Mouse (Mus musculus) liver, embryonic 14.5 days (tissue): ENCODE measurements around the gene Synj1. TPM values are rescaled to one million over a fixed set of nuclear protein-coding genes. Genes with fewer than 3 reads are reported as not detected.
A peak's percentile ranks its signal among the peaks of the same experiment; 100 is the strongest.

ENCODE experiments used
- ATAC-seq: fragments of 200-750 bp; cut with Nextera tagmentation; 2 replicates; pipeline ENCODE4 v1.8.0; 2017; ENCODE audit warnings: moderate number of reproducible peaks, mild to moderate bottlenecking, moderate library complexity; ENCODE audit not compliant: insufficient read depth
- DNase-seq, 3 experiments: peaks; one replicate each; pipeline ENCODE4 v3.0.0-alpha.2; 2012 to 2013; ENCODE audit warnings: low read depth in 3 of 3, low spot score in 3 of 3
- H3K27ac ChIP-seq: fragments of 300-500 bp; sonication (generic); 2 replicates; pipeline ENCODE4 v1.5.1; 2014; ENCODE audit warnings: moderate library complexity, mild to moderate bottlenecking, control low read depth, inconsistent platforms
- H3K27me3 ChIP-seq: fragments of 300-500 bp; sonication (generic); 2 replicates; pipeline ENCODE4 v1.6.1; 2014; ENCODE audit warnings: mild to moderate bottlenecking, low read length, moderate library complexity; ENCODE audit not compliant: control insufficient read depth, insufficient read depth
- H3K36me3 ChIP-seq: fragments of 300-500 bp; sonication (generic); replicated peaks from 2 replicates; pipeline ENCODE4 v1.6.1; 2014; ENCODE audit warnings: low read depth; ENCODE audit not compliant: control insufficient read depth, insufficient read depth
- H3K4me1 ChIP-seq, 2 experiments: fragments of 200-500 bp in 1 of 2; fragments of 300-500 bp in 1 of 2; sonication (generic) in 1 of 2; replicated peaks; 2 replicates each; pipeline ENCODE4 v1.6.1; 2012 to 2014; ENCODE audit warnings: antibody characterized with exemption in 1 of 2, inconsistent platforms in 1 of 2, low read length in 1 of 2; ENCODE audit not compliant: control insufficient read depth in 2 of 2, insufficient read depth in 2 of 2
- H3K4me2 ChIP-seq: fragments of 300-500 bp; sonication (generic); 2 replicates; pipeline ENCODE4 v1.6.1; 2014; ENCODE audit warnings: low read depth, mild to moderate bottlenecking, control low read depth, moderate library complexity
- H3K4me3 ChIP-seq, 2 experiments: fragments of 200-500 bp in 1 of 2; fragments of 300-500 bp in 1 of 2; sonication (generic) in 1 of 2; 2 replicates each; pipeline ENCODE4 v1.5.1; 2012 to 2014; ENCODE audit warnings: low read depth in 2 of 2, low read length in 2 of 2, mild to moderate bottlenecking in 2 of 2, control low read depth in 1 of 2, inconsistent platforms in 1 of 2, moderate library complexity in 1 of 2; ENCODE audit not compliant: insufficient read depth in 1 of 2
- H3K9ac ChIP-seq: fragments of 300-500 bp; sonication (generic); replicated peaks from 2 replicates; pipeline ENCODE4 v1.6.1; 2014; ENCODE audit warnings: mild to moderate bottlenecking, control low read depth, moderate library complexity
- H3K9me3 ChIP-seq: fragments of 300-500 bp; sonication (generic); 2 replicates; pipeline ENCODE4 v1.6.1; 2016; ENCODE audit warnings: low read length, mixed read lengths; ENCODE audit not compliant: control insufficient read depth
- CTCF ChIP-seq: IDR thresholded peaks from 2 replicates; pipeline ENCODE4 v1.5.1; 2016; ENCODE audit warnings: antibody characterized with exemption, low read depth, control low read depth
- EP300 ChIP-seq: IDR thresholded peaks from 2 replicates; pipeline ENCODE4 v1.6.1; 2016; ENCODE audit warnings: antibody characterized with exemption, low read depth
- WGBS: fragments of 180-500 bp; shearing (Covaris S2); extraction: QIAGEN DNeasy Blood & Tissue Kit; methylation state at CpG from one replicate; pipeline ENCODE4 v1.1.7; 2014; ENCODE audit not compliant: insufficient replicate concordance; 5-methylcytosine and 5-hydroxymethylcytosine counted together
- polyA plus RNA-seq, 2 experiments: library from polyadenylated mRNA; depleted of rRNA in 1 of 2; stranded (reverse) in 1 of 2; unstranded in 1 of 2; fragments of >200 nt; fragmentation: Nextera tagmentation in 1 of 2; extraction: Ambion mirVana in 1 of 2; gene quantifications; 2 replicates each; pipeline versions ENCODE4 v1.2.1 to v1.2.3; 2012 to 2014

Synj1 gene
- polyA plus RNA-seq, 2 experiments, result 14.6 to 21.4 TPM

DNA sequence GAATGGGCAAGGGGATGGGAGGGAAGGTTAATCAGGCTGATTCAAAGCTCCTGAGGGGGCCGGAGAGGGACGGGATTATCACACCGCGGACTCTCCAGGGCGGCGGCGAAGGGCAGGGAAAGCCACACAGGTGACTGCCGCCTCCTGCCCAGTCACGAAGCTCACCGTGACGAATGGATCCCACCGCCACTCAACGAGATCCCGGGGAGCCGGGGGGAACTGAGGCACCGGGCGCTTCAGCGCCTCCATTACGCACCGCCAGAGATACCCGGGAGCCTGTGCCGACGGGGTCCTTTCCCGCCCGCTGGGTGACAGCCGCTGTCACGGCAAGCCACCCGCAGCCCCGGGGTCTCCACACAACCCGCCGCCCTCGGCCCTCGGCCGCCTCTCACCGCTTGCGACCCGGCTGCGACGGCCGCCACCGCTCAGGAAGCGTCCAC lies 507 bp downstream of the Synj1 start:
- H3K4me1 ChIP-seq, result peaks cover 16 to 17% of the 10 kb centered on the region in 2 experiments
- DNase-seq (peak in 1 of 3 experiments; percentile 30), ATAC-seq (peak; percentile 69)
- TF ChIP-seq CTCF (no peak), EP300 (no peak)
- WGBS, result under 1% methylated on average over 36 of the region's 42 CpGs
- no peaks in the 10 kb centered on the region for H3K9me3 ChIP-seq
- H3K36me3 ChIP-seq, result peaks cover 13% of the 10 kb centered on the region
- H3K27me3 ChIP-seq, result no peaks in the 10 kb centered on the region
- peak overlapping the region; percentile 80 to 92 for H3K4me3 ChIP-seq
- H3K9ac ChIP-seq, result peak overlapping the region; percentile 87
- H3K27ac ChIP-seq, result peak overlapping the region; percentile 54
- H3K4me2 ChIP-seq, result peak overlapping the region; percentile 95

- TF ChIP-seq EP300 (no peak), CTCF (no peak)
- H3K4me3 ChIP-seq, result peak overlapping the region; percentile 80 to 92
- under 1% methylated on average over 19 of the region's 19 CpGs for WGBS
- DNase-seq (peak in 2 of 3 experiments; percentile 38 to 50), ATAC-seq (no peak)
- H3K4me1 ChIP-seq, result peaks cover 17 to 19% of the 10 kb centered on the region in 2 experiments
- H3K27ac ChIP-seq, result peak overlapping the region; percentile 54
- no peaks in the 10 kb centered on the region for H3K27me3 ChIP-seq
- peaks cover 8% of the 10 kb centered on the region for H3K36me3 ChIP-seq
- no peaks in the 10 kb centered on the region for H3K9me3 ChIP-seq
- peak overlapping the region; percentile 87 for H3K9ac ChIP-seq
- peak overlapping the region; percentile 95 for H3K4me2 ChIP-seq
Observed at GRCm38 (mm10) chr16:91009942-91010529, 1.1 kb downstream of the Synj1 start.

DNA sequence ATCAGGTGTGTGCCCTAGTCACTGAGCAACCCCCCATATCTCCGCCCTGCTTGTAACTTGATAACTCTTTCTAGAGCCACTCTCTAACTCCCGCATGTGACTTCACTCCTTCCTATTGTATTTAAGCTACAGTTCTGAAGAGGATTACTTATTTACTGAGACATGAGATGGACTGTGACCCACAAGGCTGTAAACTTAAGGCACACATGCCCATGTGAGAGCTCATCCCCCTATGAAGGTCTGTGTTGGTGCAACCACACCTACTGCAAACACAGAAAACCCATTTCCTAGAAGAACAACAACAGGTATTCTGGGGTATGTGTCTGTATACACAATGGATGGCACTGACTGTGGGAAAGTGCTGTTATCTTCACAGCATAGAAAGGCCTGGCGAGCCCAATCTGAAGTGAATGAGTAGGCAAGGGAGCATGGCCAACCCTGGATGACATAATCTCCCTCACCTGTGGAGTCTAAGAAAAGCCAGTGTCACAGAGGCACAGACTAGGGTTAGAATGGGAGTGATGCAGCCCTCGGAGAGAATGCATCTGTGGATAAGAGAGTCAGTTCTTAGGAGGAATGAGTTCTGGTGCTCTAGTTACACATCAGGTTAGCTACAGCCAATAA lies 6.1 kb downstream of the Synj1 start:
- TF ChIP-seq CTCF (no peak), EP300 (no peak)
- DNase-seq (no peak), ATAC-seq (no peak)
- H3K9ac ChIP-seq, result no peak overlapping the region
- H3K36me3 ChIP-seq, result no peaks in the 10 kb centered on the region; the same call in 1 of the 2 replicates
- no peak overlapping the region for H3K4me2 ChIP-seq
- WGBS, result 57% methylated on average over 4 of the region's 4 CpGs
- peaks cover 15 to 23% of the 10 kb centered on the region in 2 experiments for H3K4me1 ChIP-seq
- no peak overlapping the region for H3K27ac ChIP-seq
- no peaks in the 10 kb centered on the region for H3K27me3 ChIP-seq
- no peaks in the 10 kb centered on the region for H3K9me3 ChIP-seq
- no peak overlapping the region for H3K4me3 ChIP-seq

DNA sequence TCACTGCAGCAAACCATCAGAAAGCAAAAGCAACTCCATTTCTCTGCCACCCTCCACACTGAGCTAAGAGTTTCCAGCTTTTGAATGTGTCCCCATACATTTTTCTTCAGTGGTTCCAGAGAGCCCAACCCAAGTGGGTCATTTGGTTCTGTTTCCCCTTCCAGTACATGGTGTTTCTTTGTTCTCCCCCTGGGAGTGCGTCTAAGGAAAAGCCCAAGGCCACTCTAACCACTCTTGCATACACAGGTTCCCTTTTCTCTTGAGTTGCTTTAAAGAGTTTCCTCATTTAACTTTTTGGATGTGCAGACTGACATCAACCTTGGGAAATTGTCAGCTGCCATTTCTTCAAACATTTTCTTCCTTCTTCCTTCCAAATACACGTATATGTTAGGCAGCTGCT lies 10.0 kb downstream of the Synj1 start:
- H3K9me3 ChIP-seq, result no peaks in the 10 kb centered on the region
- no peak for ATAC-seq
- TF ChIP-seq EP300 (no peak), CTCF (no peak)

DNA sequence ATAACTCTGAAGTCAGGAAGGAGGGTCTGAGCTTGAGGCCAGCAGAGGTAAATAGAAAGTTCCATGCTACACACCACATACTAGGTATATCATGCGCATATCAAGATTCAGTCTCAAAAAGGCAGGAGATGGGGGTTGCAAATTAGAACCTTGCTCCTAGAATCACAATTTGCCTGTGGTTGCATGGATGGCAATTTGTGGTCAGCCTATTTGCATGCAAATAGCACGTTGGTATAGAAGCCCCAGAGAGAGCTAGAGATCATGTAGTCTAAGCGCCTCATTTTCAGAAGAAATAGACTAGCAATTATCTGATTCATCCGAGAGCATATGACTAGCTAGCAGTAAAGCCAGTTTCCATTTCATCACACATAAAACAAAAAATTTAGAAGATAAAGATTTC lies 11.3 kb downstream of the Synj1 start:
- H3K4me3 ChIP-seq, result no peak overlapping the region
- DNase-seq, result no peak
- no peak for TF ChIP-seq CTCF
- TF ChIP-seq EP300, result no peak
- H3K4me1 ChIP-seq, result peaks cover 10% of the 10 kb centered on the region in 2 experiments
- H3K27ac ChIP-seq, result no peak overlapping the region
- H3K27me3 ChIP-seq, result no peaks in the 10 kb centered on the region
- no peak overlapping the region for H3K4me2 ChIP-seq
- no peaks in the 10 kb centered on the region for H3K9me3 ChIP-seq
- no peak for ATAC-seq
- no peaks in the 10 kb centered on the region; the same call in 1 of the 2 replicates for H3K36me3 ChIP-seq
- 73% methylated on average over 4 of the region's 4 CpGs for WGBS
- no peak overlapping the region for H3K9ac ChIP-seq

More for the DNA sequence above, 10.0 kb downstream of the Synj1 start:
- H3K4me2 ChIP-seq, result no peak overlapping the region
- peaks cover 2 to 9% of the 10 kb centered on the region in 2 experiments; a peak in 3 of 4 replicates for H3K4me1 ChIP-seq
- no peak for DNase-seq
- no peak overlapping the region for H3K27ac ChIP-seq
- H3K27me3 ChIP-seq, result no peaks in the 10 kb centered on the region
- no peak overlapping the region for H3K9ac ChIP-seq
- H3K36me3 ChIP-seq, result no peaks in the 10 kb centered on the region; the same call in 1 of the 2 replicates
- WGBS, result 46% methylated on average over 2 of the region's 2 CpGs
- no peak overlapping the region for H3K4me3 ChIP-seq
